Mouse (Mus musculus): ENCODE results near the gene Efemp2.

Gene Efemp2

GRCm38 (mm10) chr19:5473720-5474119, at the start of gene Efemp2:
Efemp2 (plus strand) TSS chr19:5473954.
- DNase-seq (ENCODE audit: low spot score): peak; percentile 85

- DNase-seq (ENCODE audit: low spot score): peak; percentile 65
Measured at GRCm38 (mm10) chr19:5424092-5424781, 49.5 kb upstream of the Efemp2 start.

GRCm38 (mm10) chr19:5424782-5425741, 48.7 kb upstream of the Efemp2 start, which contains the start of the genes Drap1 and AI837181:
Drap1 (minus strand) TSS chr19:5424979.
AI837181 (plus strand) TSS chr19:5425144.
- peak; percentile 95 for DNase-seq (ENCODE audit: low spot score)

- DNase-seq (ENCODE audit: low spot score): no peak
Measured at GRCm38 (mm10) chr19:5425906-5426565, 47.7 kb upstream of the Efemp2 start.

GRCm38 (mm10) chr19:5426640-5427290, 47.0 kb upstream of the Efemp2 start:
- no peak for DNase-seq (ENCODE audit: low spot score)

- DNase-seq (ENCODE audit: low spot score): peak; percentile 62
Measured at GRCm38 (mm10) chr19:5428083-5428482, 45.7 kb upstream of the Efemp2 start.

GRCm38 (mm10) chr19:5429219-5429618, 44.5 kb upstream of the Efemp2 start:
- DNase-seq (ENCODE audit: low spot score): no peak

GRCm38 (mm10) chr19:5429806-5430205, 43.9 kb upstream of the Efemp2 start:
- DNase-seq (ENCODE audit: low spot score): no peak

GRCm38 (mm10) chr19:5430408-5430807, 43.3 kb upstream of the Efemp2 start:
- no peak for DNase-seq (ENCODE audit: low spot score)

- DNase-seq (ENCODE audit: low spot score): no peak
Measured at GRCm38 (mm10) chr19:5431911-5432464, 41.8 kb upstream of the Efemp2 start.

- DNase-seq (ENCODE audit: low spot score): peak; percentile 60
Measured at GRCm38 (mm10) chr19:5432992-5433852, 40.5 kb upstream of the Efemp2 start.

GRCm38 (mm10) chr19:5433951-5434350, 39.8 kb upstream of the Efemp2 start:
- DNase-seq (ENCODE audit: low spot score): no peak

- no peak for DNase-seq (ENCODE audit: low spot score)
Measured at GRCm38 (mm10) chr19:5444371-5444908, 29.3 kb upstream of the Efemp2 start.

GRCm38 (mm10) chr19:5444954-5445353, 28.8 kb upstream of the Efemp2 start:
- DNase-seq (ENCODE audit: low spot score): no peak

- no peak for DNase-seq (ENCODE audit: low spot score)
Measured at GRCm38 (mm10) chr19:5445747-5446146, 28.0 kb upstream of the Efemp2 start.

- DNase-seq (ENCODE audit: low spot score): peak; percentile 81
Measured at GRCm38 (mm10) chr19:5447515-5448353, 26.0 kb upstream of the Efemp2 start, which contains the start of gene Fosl1. Fosl1 (plus strand) TSS chr19:5447547.

GRCm38 (mm10) chr19:5448354-5449150, 25.2 kb upstream of the Efemp2 start:
- DNase-seq (ENCODE audit: low spot score): peak; percentile 44

GRCm38 (mm10) chr19:5449673-5450072, 24.1 kb upstream of the Efemp2 start:
- DNase-seq (ENCODE audit: low spot score): no peak

All from embryo, embryonic 10 days (tissue).